ENCODE assay signal across 8 mouse cellular contexts in the genomic region with DNA sequence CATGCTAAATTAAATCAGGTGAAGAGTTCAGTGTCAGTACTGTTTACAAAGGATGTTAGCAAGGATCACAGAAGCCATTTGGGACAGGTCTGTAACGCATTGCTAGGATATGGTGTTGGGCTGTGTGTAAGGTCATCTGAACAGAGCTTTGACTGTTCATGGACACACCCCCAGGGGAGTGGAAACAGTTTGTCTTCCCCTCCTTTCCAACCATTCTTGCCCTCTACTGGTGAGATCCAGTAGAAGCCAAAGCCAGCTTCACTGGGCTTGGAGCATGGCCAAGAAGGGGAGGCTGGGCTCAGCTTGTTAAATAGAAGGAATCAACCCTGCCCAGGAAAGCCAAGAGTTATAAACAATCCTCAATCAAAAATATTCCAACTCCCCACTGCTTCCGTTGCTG. TPM values are rescaled to one million over a fixed set of nuclear protein-coding genes. Genes with fewer than 3 reads are reported as not detected.
DNase-seq lines count a peak whose midpoint lies in the region; ATAC-seq and TF ChIP-seq lines count a peak whose summit lies in the region.
"Had no signal": no experiment of that assay in that cellular context is flagged by ENCODE, and none has a peak within 500 bp of the region (broad histone marks: within the 10 kb centered on the region; RNA-seq: fewer than 3 reads in every experiment).

No protein-coding gene starts in this region.

- no peak overlapping the region for H3K27ac ChIP-seq in midbrain, embryonic 12.5 days (replicated peaks)
- H3K27ac ChIP-seq in midbrain, embryonic 16.5 days (ENCODE audit: low read length): no peak overlapping the region
- no peak overlapping the region for H3K27ac ChIP-seq in lung, embryonic 14.5 days (ENCODE audit: low read depth)

- H3K36me3 ChIP-seq in midbrain, embryonic 12.5 days: no peaks in the 10 kb centered on the region
- no peaks in the 10 kb centered on the region for H3K36me3 ChIP-seq in midbrain, embryonic 16.5 days (ENCODE audit: control insufficient read depth, insufficient read depth, low read length)
- H3K36me3 ChIP-seq in lung, embryonic 14.5 days (ENCODE audit: insufficient read depth): no peaks in the 10 kb centered on the region

- intact Hi-C loops in heart, postnatal 36 days (cut with DNase I): loop anchor here (10.0 kb wide), 1 partner anchor 203 kb away; no protein-coding TSS in a partner anchor

- no peak overlapping the region for H3K4me2 ChIP-seq in midbrain, embryonic 12.5 days (replicated peaks)
- H3K4me2 ChIP-seq in midbrain, embryonic 16.5 days (ENCODE audit: low read length): no peak overlapping the region
- no peak overlapping the region for H3K4me2 ChIP-seq in lung, embryonic 14.5 days

- H3K9me3 ChIP-seq in midbrain, embryonic 12.5 days: no peaks in the 10 kb centered on the region
- H3K9me3 ChIP-seq in midbrain, embryonic 16.5 days (replicated peaks; ENCODE audit: control insufficient read depth, low read length, poor library complexity, severe bottlenecking): no peaks in the 10 kb centered on the region
- H3K9me3 ChIP-seq in lung, embryonic 14.5 days (ENCODE audit: low read depth, low read length): no peaks in the 10 kb centered on the region

- DNase-seq in NIH3T3 (ENCODE audit: low read depth): peak; percentile 78
- DNase-seq in adrenal gland, postnatal 4 days (ENCODE audit: low spot score in 2 of 2): peak; percentile 14 to 16
- peak; percentile 22 to 35 for DNase-seq in heart, postnatal 36 days
- DNase-seq in lung, embryonic 14.5 days: peak; percentile 92
- peak; percentile 11 to 49 for DNase-seq in urinary bladder, postnatal 36 days (ENCODE audit: low spot score in 2 of 2)

- no peak overlapping the region for H3K9ac ChIP-seq in midbrain, embryonic 12.5 days (replicated peaks)
- H3K9ac ChIP-seq in midbrain, embryonic 16.5 days (ENCODE audit: low read depth, low read length): no peak overlapping the region
- no peak overlapping the region for H3K9ac ChIP-seq in lung, embryonic 14.5 days

- WGBS in midbrain, embryonic 12.5 days: 55% methylated on average over 2 of the region's 2 CpGs
- 71% methylated on average over 2 of the region's 2 CpGs for WGBS in midbrain, embryonic 16.5 days
- 24% methylated on average over 2 of the region's 2 CpGs for WGBS in lung, embryonic 14.5 days

- no peak overlapping the region for H3K4me3 ChIP-seq in midbrain, embryonic 12.5 days
- H3K4me3 ChIP-seq in midbrain, embryonic 16.5 days (ENCODE audit: low read depth, low read length): no peak overlapping the region
- no peak overlapping the region for H3K4me3 ChIP-seq in lung, embryonic 14.5 days (ENCODE audit: low read depth, low read length)
- H3K4me3 ChIP-seq: myocyte had no signal

- no peaks in the 10 kb centered on the region for H3K4me1 ChIP-seq in midbrain, embryonic 12.5 days
- H3K4me1 ChIP-seq in midbrain, embryonic 16.5 days (ENCODE audit: control insufficient read depth, insufficient read depth, low read length): no peaks in the 10 kb centered on the region
- H3K4me1 ChIP-seq in lung, embryonic 14.5 days (ENCODE audit: insufficient read depth): no peaks in the 10 kb centered on the region

- TF ChIP-seq CTCF in lung, embryonic 14.5 days (IDR thresholded peaks at IDR 0.05; ENCODE audit: low read depth): peak; percentile 73

- 0 out of 2 replicates have a peak, but pooled peaks have one; percentile 9 for ATAC-seq in midbrain, embryonic 12.5 days (ENCODE audit: low FRiP score, low read depth)
- no peak for ATAC-seq in midbrain, embryonic 16.5 days
- peak; percentile 85; the same call in 1 of the 2 replicates for ATAC-seq in lung, embryonic 14.5 days (ENCODE audit: insufficient read depth)

- H3K27me3 ChIP-seq in midbrain, embryonic 12.5 days: no peaks in the 10 kb centered on the region
- no peaks in the 10 kb centered on the region for H3K27me3 ChIP-seq in midbrain, embryonic 16.5 days (ENCODE audit: control insufficient read depth, insufficient read depth, low read depth, low read length)
- no peaks in the 10 kb centered on the region for H3K27me3 ChIP-seq in lung, embryonic 14.5 days (ENCODE audit: insufficient read depth, low read length)

RNA-seq across cellular contexts. Expression of a gene that starts 7.4 kb away (rescaled TPM):
- polyA plus RNA-seq in midbrain, embryonic 12.5 days (2016; fragmentation: Nextera tagmentation; extraction: Ambion mirVana): 54.1 and 54.8 TPM in 2 replicates
- 71.1 and 71.8 TPM in 2 replicates for polyA plus RNA-seq in midbrain, embryonic 16.5 days (2015; fragmentation: Nextera tagmentation; extraction: Ambion mirVana)
- total RNA-seq in adrenal gland, postnatal 4 days (2021): 10 to 100 TPM; 27.3 to 28.4 TPM
- 10 to 100 TPM; 11.1 to 11.8 TPM for total RNA-seq in heart, postnatal 36 days (2021)
- polyA plus RNA-seq in lung, embryonic 14.5 days (2014; fragmentation: Nextera tagmentation; extraction: Ambion mirVana): 37.8 and 38.5 TPM in 2 replicates

Comparison
In these comparisons a context has a peak if more than half of its experiments do, and no peak if none do; other contexts are left out.
1. DNase-seq: peak in every context shown above with its lines; median percentile 92 in lung, embryonic 14.5 days; 78 in NIH3T3; 30 in urinary bladder, postnatal 36 days; 28 in heart, postnatal 36 days; 15 in adrenal gland, postnatal 4 days.